Mouse (Mus musculus) brain, embryonic 18.5 days (tissue): ENCODE data around the gene Mfsd10.
"Not testable (repeated sequence)": the region's sequence is repeated elsewhere in the genome, so short reads cannot be mapped to it uniquely, and the experiment has no call there.

Experiments used
- DNase-seq: peaks from one replicate; pipeline ENCODE4 v3.0.0-alpha.2; 2012; ENCODE audit warnings: low read depth, low spot score

The Mfsd10 gene

GRCm38 (mm10) chr5:34607100-34607880, 29.7 kb downstream of the Mfsd10 start:
- DNase-seq: no peak

GRCm38 (mm10) chr5:34604576-34604975, 32.4 kb downstream of the Mfsd10 start:
- DNase-seq: no peak

DNA sequence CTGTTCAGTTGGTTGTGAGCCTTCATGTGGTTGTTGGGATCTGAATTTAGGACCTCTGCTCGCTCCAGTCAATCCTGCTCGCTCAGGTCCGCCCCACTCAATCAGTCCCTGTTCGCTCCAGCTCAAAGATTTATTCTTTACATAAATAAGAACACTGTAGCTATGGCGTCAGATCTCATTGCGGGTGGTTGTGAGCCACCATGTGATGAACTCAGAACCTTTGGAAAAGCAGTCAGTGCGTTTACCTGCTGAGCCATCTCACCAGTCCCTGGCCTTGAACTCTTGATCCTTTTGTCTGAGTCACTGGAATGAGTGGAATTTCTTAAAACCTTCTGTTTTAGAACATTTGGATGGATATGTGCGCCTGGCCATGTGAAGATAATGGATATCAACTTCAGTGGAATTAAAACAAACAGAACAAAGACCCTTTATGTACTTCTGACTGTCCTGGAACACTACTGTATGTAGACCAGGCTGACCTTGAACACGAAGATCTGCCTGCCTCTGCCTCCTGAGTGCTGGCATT, 43.7 kb downstream of the Mfsd10 start:
- DNase-seq: no peak

- no peak for DNase-seq
These were observed 44.3 kb downstream of the Mfsd10 start for GRCm38 (mm10) chr5:34592666-34593065.

GRCm38 (mm10) chr5:34592224-34592623, 44.8 kb downstream of the Mfsd10 start:
- DNase-seq: not testable (repeated sequence)

DNA sequence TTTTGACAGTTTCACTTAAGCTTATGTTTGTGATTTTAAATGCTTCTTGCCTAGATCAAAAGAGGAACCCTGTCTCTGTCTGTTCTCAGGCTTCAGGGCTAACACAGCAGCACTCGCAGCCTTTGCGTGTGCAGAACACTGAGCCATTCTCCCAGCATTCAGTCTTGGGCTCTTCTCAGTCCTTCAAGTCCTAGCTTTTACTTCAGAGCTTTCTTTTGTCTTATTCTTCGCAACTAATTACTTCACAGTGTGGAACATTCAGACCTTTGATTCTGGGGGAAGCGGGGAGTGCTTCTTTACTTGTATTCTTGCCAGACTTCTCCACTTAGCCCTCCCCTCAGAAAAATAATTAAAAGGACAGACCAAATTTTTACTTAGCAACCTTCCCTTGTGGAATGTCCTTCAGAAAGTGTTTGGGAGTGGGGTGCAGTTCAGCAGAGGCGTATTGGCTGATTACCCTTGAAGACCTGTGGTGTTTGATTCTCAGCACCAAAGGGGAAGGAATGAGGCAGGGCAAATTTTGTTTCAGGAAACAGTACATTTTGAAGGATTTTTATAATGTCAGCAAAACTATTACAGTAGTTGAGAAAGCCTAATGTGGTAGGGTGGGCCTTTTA, 45.5 kb downstream of the Mfsd10 start:
- DNase-seq: no peak

- no peak for DNase-seq
These were observed 46.3 kb downstream of the Mfsd10 start for GRCm38 (mm10) chr5:34590702-34591101.

DNA sequence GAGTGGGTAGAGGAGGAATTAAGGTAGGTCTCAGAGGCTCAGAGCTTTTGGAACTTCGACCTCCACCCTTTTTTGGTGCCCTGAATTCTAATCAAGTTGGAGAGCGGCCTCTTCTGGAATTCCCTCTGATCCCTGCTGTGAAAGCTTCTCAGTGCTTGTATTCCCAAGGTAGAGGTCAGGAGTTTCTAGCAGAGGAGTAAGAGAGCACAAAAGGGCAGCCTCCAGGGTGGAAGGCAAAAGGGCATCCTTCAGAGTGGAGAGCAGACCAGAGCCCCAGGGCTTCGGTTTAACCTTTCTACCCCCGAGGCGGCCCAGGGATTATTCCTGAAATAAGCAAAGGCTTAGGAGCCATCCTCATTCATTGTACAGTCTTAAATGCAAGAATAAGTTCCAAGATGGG, 47.0 kb downstream of the Mfsd10 start:
- DNase-seq: no peak

DNA sequence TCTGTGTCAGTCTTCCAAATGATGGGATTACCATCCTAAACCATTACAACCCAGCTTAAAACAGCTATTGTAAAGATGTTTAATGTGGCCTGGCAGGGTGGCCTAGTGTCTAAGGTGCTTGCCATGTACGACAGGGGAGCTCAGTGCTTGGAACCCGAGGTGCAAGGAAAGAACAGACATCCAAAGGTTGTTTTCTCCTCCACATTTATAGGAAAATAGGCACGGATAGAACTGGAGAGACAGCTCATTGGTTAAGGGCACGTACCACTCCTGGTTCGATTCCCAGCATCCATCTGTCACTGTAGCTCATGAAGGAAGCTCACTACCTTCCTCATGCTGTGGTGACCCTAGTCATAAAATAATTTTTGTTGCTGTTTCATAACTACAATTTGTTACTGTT, 49.1 kb downstream of the Mfsd10 start:
- no peak for DNase-seq

- no peak for DNase-seq
These were observed 51.8 kb downstream of the Mfsd10 start for GRCm38 (mm10) chr5:34585216-34585615.
